Mouse (Mus musculus) spleen, adult 2 months (tissue): ENCODE results near the gene Pqlc2.

Experiments
- CTCF ChIP-seq: fragments of 200-500 bp; IDR thresholded peaks from 2 replicates; pipeline ENCODE4 v1.5.1; 2011; ENCODE audit warnings: mild to moderate bottlenecking, inconsistent platforms; ENCODE audit not compliant: insufficient read depth, insufficient read length, insufficient replicate concordance; ENCODE audit errors: extremely low read depth
- POLR2A ChIP-seq: fragments of 200-500 bp; IDR thresholded peaks from 2 replicates; pipeline ENCODE4 v1.6.1; 2011; ENCODE audit warnings: low read depth, low read length, inconsistent platforms

DNA sequence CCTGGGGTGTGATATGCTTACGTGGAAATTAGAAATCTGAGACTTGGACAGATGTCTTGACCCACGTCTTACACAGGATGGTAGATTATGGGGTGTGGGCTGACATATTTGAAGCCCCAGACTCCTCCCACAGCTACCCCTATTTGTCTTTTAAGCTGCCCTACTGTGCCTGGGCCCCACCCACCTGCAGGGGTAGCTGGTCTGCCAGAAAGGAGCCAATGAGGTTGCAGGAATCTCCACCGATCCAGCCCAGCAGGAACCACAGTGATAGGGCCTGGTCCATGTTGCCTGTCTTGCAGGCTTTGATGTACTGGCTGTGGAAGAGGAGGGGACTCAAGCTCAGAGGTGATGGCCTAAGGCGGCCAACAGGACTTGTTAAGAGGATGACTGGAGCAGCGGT is 8.3 kb downstream of the Pqlc2 start:
- TF ChIP-seq CTCF (no peak), POLR2A (no peak)
